Mouse (Mus musculus) brain, embryonic 14.5 days (tissue): ENCODE results near the gene Meis3.

Experiments used
- CTCF ChIP-seq: fragments of 200-500 bp; IDR thresholded peaks from 2 replicates; pipeline ENCODE4 v1.5.1; 2012; ENCODE audit warnings: inconsistent platforms, mild to moderate bottlenecking, moderate library complexity, borderline replicate concordance; ENCODE audit not compliant: insufficient read depth, insufficient read length; ENCODE audit errors: extremely low read depth
- POLR2A ChIP-seq: fragments of 200-500 bp; IDR thresholded peaks from 2 replicates; pipeline ENCODE4 v1.6.1; 2012; ENCODE audit warnings: mild to moderate bottlenecking, inconsistent platforms, borderline replicate concordance; ENCODE audit not compliant: poor library complexity, insufficient read depth, insufficient read length, severe bottlenecking; ENCODE audit errors: extremely low read depth

DNA sequence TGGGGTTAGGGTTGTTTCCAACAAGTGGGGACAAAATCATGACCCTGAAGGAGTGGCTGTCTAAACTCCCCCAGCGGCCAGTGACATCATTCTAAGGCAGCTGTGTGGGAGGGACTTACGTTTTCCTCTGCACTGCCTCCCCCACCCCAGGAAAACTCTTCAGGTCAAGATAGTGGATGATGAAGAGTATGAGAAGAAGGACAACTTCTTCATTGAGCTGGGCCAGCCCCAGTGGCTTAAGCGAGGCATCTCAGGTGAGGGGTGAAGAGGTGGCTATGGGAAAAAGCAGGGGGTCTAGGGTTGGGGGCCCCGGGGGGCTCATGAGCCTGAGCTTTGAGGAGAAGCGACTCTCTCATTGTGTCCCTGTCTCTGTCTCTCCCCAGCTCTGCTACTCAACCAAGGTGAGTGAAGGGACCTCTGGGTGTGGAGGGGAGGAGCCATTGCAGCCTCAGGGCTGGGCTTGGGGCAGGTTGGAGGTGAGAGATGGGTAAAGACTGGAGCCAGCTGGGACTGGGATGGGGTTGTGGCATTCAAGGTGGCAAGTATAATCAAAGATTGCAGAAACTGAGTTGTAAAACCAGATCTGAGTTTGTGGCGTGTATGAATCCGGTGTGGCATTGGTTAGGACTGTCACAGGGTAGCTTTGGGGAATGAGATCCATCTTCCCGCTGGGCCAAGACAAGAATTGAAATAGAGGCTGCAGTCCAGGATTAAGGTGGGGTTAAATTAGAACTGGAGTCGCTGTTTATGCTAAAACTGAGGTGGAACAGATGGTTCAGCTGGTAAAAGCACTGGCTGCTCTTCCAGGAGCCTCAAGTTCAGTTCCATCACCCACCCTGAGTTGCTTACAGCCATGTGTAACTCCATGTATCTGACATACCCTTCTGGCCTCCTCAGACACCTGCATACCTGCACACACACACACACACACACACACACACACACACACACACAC is 24.4 kb upstream of the Meis3 start:
- no peak for TF ChIP-seq POLR2A
- TF ChIP-seq CTCF, result no peak
